Mouse (Mus musculus): ENCODE data around the gene Pfkfb4. TPM values are rescaled to one million over a fixed set of nuclear protein-coding genes. Genes with fewer than 3 reads are reported as not detected.

Gene Pfkfb4
- polyA plus RNA-seq, 1 experiment from 2014 or later, result 16.8 TPM

DNA sequence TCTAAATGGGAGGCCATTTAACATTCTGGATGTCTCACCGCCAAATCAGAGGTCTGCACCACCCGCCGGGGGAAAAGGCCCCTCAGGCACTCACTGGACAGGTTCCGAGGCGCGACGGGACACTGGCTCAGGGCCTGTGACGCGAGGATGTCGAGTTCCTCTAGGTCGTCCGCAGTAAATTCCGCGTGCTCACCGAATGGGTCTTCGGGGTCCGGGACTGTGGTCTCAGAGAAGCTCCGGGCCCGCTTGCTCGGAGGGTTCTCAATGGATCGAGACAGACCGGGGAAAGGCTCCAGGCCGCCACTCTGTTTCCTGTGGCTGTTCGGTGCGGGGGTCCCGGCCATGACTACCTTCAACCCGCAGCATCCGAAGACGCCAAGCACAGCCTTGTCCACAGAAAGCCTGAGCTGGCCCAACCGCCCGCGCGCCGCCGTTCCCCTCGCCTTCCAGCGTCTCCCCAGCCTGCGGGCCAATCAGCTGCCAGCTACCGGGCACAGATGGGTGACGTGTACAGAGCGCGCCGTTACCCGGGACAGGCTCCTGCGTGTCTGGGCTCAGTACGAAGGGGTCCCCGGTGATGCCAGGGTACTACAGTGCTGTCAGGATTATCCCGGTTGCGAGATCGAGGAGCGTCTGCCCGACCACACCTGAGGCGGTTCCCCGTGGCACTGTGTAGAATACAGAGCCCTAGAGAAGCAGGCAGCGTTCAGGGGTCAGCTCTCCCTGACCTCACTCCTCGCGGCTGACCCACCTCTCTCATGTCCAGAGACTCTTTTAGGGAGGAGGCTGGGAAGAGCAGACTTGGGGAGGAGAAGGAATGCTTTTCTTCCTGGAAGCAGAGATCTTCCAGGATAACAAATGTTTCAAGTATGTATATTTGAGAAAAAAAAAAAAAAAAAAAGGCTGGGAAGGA lies 82.3 kb downstream of the Pfkfb4 start, which contains the start of gene Atrip:
TSS of gene Atrip (minus strand) at position 464 of the 913 bp plus-strand sequence.
- Histone ChIP-seq H3K36me3 (ENCODE audit: poor library complexity, severe bottlenecking) (peaks cover 35% of the 10 kb centered on the region), H3K27me3 (no peaks in the 10 kb centered on the region), H3K4me1 (peaks cover 27% of the 10 kb centered on the region), H3K4me2 (peak within 1 kb of the TSS; percentile 96), H3K9ac (peak within 1 kb of the TSS; percentile 93), H3K27ac (peak within 1 kb of the TSS; percentile 69), H3K4me3 (peak within 1 kb of the TSS; percentile 91), H3K9me3 (replicated peaks) (no peaks in the 10 kb centered on the region)
- ATAC-seq, result peak; percentile 100
- WGBS, result under 1% methylated on average over 50 of the region's 57 CpGs

DNA sequence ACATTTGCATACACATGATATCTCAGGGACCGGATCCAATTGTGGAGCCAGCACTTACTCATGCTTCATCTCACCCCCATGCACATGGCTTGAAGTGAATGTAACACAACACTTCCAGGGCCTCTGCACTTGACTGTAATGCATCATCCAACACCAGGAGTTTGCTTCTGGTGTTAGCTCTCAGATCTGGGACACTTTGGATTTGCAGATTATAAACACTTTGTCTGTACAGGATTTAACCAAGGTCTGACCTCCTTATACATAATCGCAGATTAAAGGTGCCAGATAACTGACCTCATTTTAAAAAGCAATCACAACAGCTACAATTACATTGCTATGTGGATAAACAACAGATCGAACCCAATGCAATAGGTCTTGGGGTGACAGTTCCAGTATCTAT lies 88.9 kb downstream of the Pfkfb4 start:
- peaks cover 22% of the 10 kb centered on the region for H3K36me3 ChIP-seq (ENCODE audit: poor library complexity, severe bottlenecking)
- peaks cover 28% of the 10 kb centered on the region for H3K4me1 ChIP-seq
- H3K27me3 ChIP-seq, result no peaks in the 10 kb centered on the region
- no peak for ATAC-seq
- H3K4me3 ChIP-seq, result no peak overlapping the region
- WGBS, result 90% methylated on average over 3 of the region's 3 CpGs
- H3K9ac ChIP-seq, result 0 out of 2 replicates have a peak overlapping the region, but pooled peaks have one; percentile 12
- peak overlapping the region; percentile 91; the same call in 1 of the 2 replicates for H3K4me2 ChIP-seq
- H3K9me3 ChIP-seq (replicated peaks), result no peaks in the 10 kb centered on the region
- H3K27ac ChIP-seq, result no peak overlapping the region

DNA sequence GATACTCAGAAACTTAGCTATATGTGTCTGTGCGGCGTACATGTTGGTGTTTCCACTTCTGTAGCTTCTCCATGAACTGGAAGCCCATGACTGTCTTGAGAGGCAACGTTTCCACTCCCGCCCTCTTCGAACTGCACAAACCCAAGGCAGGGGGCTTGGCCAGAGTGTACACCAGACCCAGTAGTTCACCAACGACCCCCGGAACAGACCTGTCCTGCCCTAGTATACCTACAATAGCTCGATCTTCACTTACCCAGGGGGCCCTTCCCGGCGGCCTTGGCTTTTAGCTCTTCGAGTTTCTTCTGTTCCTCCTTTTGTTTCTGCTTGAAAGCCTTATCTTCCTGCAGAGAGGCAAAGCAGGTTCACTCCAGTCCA lies 90.2 kb downstream of the Pfkfb4 start:
- no peaks in the 10 kb centered on the region for H3K27me3 ChIP-seq
- WGBS, result 7% methylated on average over 11 of the region's 11 CpGs
- H3K4me1 ChIP-seq, result peaks cover 28% of the 10 kb centered on the region
- peak; percentile 46 for ATAC-seq
- peak overlapping the region; percentile 82 for H3K4me3 ChIP-seq
- H3K9ac ChIP-seq, result peak overlapping the region; percentile 89
- no peaks in the 10 kb centered on the region for H3K9me3 ChIP-seq (replicated peaks)
- H3K36me3 ChIP-seq (ENCODE audit: poor library complexity, severe bottlenecking), result peaks cover 22% of the 10 kb centered on the region
- peak overlapping the region; percentile 65 for H3K27ac ChIP-seq
- peak overlapping the region; percentile 91 for H3K4me2 ChIP-seq

MicroRNA genes within 50 kb of the gene (microRNA counts, 519-probe panel; counts per million panel counts)
- microRNA mmu-miR-711, result 177 counts per million, percentile 53 among the panel's probes with 10 or more counts

Small RNA genes within 50 kb of the gene (microRNA-seq; reads per million reads assigned to microRNA genes)
- not detected for gene Mir711

Other genes with a start within 250 kb of the Pfkfb4 start
- gene Ip6k2, start 208.0 kb upstream of the Pfkfb4 start, polyA plus RNA-seq (2015; fragmentation: Nextera tagmentation; extraction: Ambion mirVana), result 153 and 172 TPM in 2 replicates
- gene Nckipsd, start 183.4 kb upstream of the Pfkfb4 start, polyA plus RNA-seq (2015; fragmentation: Nextera tagmentation; extraction: Ambion mirVana), result 15.2 and 17.6 TPM in 2 replicates
- 13.3 and 14.4 TPM in 2 replicates for gene Celsr3, start 165.5 kb upstream of the Pfkfb4 start, polyA plus RNA-seq (2015; fragmentation: Nextera tagmentation; extraction: Ambion mirVana)
- gene Slc26a6, start 138.5 kb upstream of the Pfkfb4 start, polyA plus RNA-seq (2015; fragmentation: Nextera tagmentation; extraction: Ambion mirVana), result 8.1 and 8.5 TPM in 2 replicates
- gene Tmem89, start 77.2 kb upstream of the Pfkfb4 start, polyA plus RNA-seq (2015; fragmentation: Nextera tagmentation; extraction: Ambion mirVana), result 0.25 TPM in 1 of 2 replicates, not detected in the other
- 361 and 379 TPM in 2 replicates for gene Uqcrc1, start 55.1 kb upstream of the Pfkfb4 start, polyA plus RNA-seq (2015; fragmentation: Nextera tagmentation; extraction: Ambion mirVana)
- 1.2 and 1.6 TPM in 2 replicates for gene Col7a1, start 38.2 kb upstream of the Pfkfb4 start, polyA plus RNA-seq (2015; fragmentation: Nextera tagmentation; extraction: Ambion mirVana)
- gene Ucn2, start 5.8 kb upstream of the Pfkfb4 start, polyA plus RNA-seq (2015; fragmentation: Nextera tagmentation; extraction: Ambion mirVana), result not detected in 2 replicates
- 33.6 and 35.1 TPM in 2 replicates for gene Shisa5, start 46.8 kb downstream of the Pfkfb4 start, polyA plus RNA-seq (2015; fragmentation: Nextera tagmentation; extraction: Ambion mirVana)
- gene Trex1, start 68.0 kb downstream of the Pfkfb4 start, polyA plus RNA-seq (2015; fragmentation: Nextera tagmentation; extraction: Ambion mirVana), result 9.3 and 13.0 TPM in 2 replicates
- gene Atrip, start 82.3 kb downstream of the Pfkfb4 start, polyA plus RNA-seq (2015; fragmentation: Nextera tagmentation; extraction: Ambion mirVana), result 31.4 and 31.5 TPM in 2 replicates
- gene Ccdc51, start 90.7 kb downstream of the Pfkfb4 start, polyA plus RNA-seq (2015; fragmentation: Nextera tagmentation; extraction: Ambion mirVana), result 17.9 and 18.9 TPM in 2 replicates
- gene Tma7, start 90.8 kb downstream of the Pfkfb4 start, polyA plus RNA-seq (2015; fragmentation: Nextera tagmentation; extraction: Ambion mirVana), result 693 and 750 TPM in 2 replicates
- 22.4 and 27.7 TPM in 2 replicates for gene Plxnb1, start 103.6 kb downstream of the Pfkfb4 start, polyA plus RNA-seq (2015; fragmentation: Nextera tagmentation; extraction: Ambion mirVana)
- not detected in 2 replicates for gene Fbxw21, start 170.3 kb downstream of the Pfkfb4 start, polyA plus RNA-seq (2015; fragmentation: Nextera tagmentation; extraction: Ambion mirVana)
- not detected in 2 replicates for gene Fbxw13, start 204.2 kb downstream of the Pfkfb4 start, polyA plus RNA-seq (2015; fragmentation: Nextera tagmentation; extraction: Ambion mirVana)
- gene Fbxw20, start 243.0 kb downstream of the Pfkfb4 start, polyA plus RNA-seq (2015; fragmentation: Nextera tagmentation; extraction: Ambion mirVana), result not detected in 2 replicates

Measured in forebrain, embryonic 13.5 days (tissue).